Mouse (Mus musculus) mesoderm, embryonic 11.5 days (tissue): ENCODE data around the gene Sept10.

ENCODE experiments used
- DNase-seq: peaks from one replicate; pipeline ENCODE4 v3.0.0-alpha.2; 2012; ENCODE audit warnings: low read depth, low spot score

Gene Sept10

DNA sequence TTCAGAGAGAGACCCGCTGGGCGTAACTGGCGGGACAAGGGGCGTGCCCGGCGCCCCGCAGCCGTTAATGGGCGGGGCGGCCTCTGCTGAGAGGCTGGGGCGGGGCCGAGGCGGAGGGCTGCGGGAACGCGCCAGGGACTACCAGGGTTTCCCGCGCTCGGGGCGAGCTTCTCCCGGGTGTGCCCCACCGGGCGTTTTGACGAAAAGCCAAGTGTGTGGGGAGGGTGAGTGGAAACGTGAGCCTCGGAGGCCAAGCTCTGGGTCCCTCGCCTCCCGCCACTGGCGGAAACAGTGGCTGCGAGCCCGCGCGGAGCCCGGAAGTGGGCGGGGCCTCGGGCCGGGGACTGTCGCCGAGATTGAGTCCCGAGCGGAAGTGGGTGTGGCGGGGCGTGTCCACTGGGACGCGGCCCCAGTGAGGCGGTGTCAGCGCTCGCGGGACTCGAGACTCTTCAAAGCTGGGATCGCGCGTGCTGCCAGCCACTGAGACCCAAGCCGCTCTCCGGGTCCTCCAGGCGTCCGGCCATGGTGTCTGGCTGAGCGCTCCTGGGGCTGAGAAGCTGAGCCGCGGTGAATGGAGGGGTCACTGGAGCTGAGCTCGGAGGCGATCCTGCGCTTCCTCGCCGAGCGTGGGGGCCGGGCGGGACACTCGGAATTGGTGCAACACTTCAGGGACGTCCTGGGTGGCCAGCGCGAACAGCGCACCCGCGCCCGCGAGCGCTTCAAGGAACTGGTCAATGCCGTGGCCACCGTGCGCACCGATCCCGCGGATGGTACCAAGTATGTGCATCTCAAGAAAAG lies at the start of gene Sept10, which contains the start of gene Sowahc:
TSS of gene Sept10 (minus strand) at position 375 of the 798 bp plus-strand sequence.
TSS of gene Sowahc (plus strand) at position 481 of the 798 bp plus-strand sequence.
- DNase-seq: peak; percentile 95

DNA sequence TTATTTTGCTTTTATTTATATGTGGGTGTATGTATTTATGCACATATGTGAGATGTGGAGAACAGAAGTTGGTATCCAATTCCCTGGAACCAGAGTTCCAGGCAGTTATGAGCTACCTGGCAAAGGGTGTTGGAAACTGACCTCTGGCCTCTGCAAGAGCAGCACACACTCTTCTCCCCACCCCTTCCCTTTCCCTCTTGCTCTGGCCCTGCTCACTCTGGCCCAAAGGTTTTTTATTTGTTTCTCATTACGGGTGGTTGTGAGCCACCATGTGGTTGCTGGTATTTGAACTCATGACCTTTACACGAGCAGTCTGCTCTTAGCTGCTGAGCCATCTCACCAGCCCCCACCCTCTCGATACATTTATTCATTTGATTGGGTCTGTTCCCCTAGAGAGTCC lies 47.1 kb upstream of the Sept10 start:
- DNase-seq: no peak

DNA sequence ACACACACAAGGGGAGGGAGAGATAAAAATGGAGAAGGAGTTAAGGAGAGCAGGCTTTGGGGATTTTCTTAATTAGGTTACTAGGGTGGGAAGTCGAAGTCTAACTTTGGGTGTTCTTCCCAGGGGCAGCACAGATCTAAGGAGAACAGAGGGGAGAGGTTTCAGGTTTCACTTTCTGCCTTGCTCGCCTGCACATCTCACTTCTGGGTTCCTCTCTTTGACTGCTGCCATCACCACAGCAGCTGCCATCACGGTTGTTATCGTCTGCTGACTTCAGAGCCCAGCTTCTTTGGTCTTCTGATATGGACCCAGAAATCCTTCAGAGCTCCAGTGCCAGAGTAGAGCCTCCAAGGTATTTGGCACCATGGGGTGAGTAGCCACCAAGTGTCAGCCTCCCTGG lies 46.5 kb upstream of the Sept10 start:
- DNase-seq: no peak

DNA sequence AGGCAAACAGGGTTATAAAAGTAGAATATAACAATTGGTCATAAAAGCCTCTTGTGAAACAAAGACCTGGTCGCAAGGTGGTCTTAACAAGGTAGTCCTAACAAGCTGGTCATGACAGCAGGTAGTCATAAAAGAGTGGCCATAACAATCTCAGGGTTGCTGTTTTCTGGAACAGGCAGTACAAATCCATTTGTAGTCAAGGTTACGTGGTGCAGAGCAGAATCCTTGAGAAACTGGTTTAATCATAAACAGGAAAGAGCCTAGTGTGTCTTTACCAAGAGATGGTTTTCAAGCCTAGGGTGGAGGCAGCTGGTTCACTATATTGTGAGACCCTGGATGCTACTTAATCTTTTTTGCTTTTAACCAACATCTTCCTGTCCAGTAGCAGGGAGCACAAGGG lies 45.6 kb upstream of the Sept10 start:
- no peak for DNase-seq

DNA sequence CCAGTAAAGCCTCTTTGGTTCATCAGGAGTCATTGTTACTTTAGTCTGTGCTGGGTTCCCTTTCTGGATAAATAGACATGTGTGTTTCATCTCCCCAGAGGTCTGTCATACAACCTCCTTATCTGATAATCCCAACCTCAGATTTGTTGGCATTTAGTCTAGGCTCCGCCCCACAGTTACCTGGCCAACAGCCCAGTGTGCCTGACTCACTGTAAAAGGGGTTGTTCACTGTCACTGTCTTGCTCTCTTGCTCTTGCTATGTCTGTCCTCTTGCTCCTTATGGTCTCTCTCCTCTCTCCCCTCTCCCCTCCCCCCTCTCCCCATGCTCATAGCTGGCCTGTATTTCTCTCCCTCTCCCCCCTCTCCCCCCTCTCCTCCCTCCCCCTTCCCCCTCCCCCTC lies 44.5 kb upstream of the Sept10 start:
- no peak for DNase-seq

DNA sequence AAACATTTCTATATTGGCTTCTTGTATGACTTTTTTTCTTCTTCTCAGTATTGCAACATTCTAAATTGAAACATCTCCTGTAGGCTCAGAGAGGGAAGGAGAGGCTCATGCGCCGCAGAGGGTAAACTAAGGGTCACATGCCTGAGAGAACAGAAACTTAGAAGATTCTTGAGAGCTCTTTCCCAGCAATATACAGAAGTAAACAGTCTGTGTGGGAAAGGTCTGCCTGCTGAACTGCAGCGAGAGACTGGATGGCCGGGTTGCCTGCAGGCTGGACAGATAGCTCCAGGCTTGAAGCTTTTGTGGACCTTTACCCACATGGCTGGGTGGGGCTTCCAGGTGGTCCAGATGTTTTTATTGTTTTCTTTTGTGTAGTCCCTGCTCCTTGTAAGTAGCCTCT lies 44.0 kb upstream of the Sept10 start:
- no peak for DNase-seq

DNA sequence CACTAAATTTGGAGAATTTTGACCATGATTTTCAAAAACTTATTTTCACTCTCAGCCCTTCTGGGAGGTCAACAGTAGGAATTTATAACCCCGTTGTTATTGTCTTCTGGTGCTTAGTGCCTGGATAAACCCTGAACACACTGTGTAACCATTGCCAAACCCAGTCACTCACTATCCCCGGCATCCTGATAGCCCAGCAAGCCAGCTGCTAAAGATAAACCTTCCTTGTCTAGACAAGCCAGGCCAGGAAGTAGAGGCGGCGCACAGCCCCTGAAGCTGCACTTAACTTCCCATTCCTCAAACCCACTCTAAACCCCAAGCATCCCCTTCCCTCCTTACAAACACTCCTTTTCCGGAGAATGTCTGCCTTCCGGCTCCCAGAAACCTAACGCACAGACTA lies 43.4 kb upstream of the Sept10 start:
- DNase-seq: no peak

DNA sequence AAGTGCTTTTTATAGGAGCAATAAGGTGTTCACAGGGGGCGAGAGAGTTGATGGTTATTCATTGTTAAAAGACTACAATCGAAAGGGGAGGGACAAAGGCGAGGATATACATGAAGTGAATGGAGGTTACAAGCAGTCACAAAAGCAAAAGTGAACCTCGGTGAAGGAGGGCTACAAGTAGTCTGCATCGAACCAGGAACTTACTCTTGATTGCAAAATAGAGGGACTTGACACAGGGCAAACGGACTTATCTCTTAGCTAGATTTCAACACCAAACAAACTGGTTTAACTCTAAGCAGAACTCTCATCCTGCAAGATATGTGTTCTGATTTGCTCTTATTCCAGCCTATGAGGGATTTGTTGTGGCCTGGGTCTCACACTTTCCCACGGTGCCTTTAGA lies 41.3 kb upstream of the Sept10 start:
- DNase-seq: no peak

DNA sequence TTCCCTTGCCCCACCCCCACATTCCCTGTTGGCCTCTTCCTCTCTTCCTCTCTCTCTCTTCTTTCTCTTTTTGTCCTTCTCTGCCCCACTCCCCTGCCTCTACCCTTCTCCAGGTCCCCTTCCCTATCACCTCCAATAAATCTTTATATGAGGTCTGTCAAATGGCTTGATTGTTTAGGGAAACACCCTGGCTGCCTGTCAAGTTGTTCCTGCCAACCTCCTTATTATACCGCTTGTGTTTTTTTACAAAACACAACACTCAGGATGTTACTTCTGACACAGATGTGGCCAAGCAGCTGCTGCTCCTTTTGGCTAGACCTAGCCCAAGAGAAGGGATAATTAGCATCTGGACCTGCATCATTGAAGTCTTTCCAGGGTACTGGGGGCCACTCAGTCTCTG lies 40.4 kb upstream of the Sept10 start:
- DNase-seq: no peak

DNA sequence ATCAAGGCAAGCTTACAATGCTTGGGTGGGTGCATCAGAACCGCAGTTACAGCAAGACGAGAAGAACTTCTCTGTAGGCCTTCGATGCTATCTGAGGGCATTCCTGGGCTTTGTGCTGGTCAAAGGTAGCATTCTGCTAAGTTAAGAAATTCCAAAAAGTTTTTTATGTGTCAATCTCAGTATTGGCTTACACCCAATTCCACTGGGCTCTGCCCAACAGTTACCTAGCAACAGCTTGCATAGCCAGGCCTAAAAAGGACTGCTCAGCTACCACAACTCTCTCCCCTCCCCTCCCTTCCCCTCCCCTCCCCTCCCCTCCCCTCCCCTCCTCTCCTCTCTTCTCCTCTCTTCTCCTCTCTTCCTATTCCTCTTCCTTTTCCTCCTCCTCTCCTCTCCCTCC lies 40.0 kb upstream of the Sept10 start:
- DNase-seq: no peak

DNA sequence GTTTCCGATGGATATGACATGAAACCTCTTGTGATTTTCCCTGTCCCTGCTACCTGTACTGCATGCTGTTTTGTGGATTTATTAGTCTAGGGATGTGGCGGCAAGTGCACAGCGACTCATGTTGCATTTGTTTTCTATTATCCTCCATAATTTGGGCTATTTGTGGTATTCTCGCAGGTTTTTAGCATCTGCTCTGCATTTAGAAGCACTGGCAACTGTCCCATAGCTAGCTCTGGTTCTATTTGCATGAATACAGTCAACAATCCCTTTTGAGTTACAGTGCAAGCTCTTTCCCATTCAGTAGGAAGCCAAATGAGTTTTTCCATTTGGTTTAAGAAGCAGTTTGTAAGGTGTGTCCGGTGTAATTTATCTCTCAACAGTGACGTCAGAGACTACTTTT lies 37.9 kb upstream of the Sept10 start:
- no peak for DNase-seq

DNA sequence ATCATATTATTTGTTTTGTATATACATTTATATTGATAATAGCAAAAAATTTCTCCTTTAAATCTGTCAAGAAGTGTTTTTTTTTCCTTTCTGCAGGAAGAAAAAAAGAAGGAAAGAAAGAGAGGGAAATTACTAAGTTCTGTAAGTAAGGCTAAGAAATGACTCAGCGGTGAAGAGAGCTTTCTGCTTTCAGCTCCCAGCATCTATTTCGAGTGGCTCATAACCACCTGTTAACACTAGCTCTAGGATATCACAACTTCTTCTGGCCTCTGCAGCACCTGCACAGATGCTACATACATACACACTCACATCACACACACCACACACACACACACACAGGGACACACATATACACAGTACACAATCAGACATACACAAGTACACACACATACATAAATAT lies 34.9 kb upstream of the Sept10 start:
- DNase-seq: no peak

DNA sequence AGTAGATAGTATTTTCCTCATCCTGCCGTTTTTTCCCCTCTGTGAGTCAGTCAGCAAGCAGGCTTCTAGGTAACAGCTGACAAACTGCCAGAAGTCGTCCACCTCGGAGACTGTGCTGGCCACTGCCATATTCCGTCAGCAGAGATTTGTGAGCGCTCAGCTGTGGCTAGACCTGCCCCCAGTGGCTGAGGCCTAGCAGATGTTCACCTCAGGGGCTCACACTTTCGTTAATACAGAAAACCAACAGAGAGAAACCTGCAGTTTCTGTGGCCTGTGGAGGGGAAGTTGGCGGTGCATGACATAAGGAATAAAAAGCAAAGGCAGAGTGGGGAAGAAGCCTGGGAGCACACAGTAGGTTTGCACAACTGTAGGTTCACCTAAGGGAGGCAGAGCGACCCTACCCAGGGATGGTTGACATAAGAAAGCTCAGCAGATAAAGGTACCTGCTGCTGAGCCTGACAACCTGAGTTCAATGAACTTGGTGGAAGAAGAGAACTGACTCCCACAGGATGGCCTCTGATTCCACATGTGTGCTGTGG lies 32.0 kb upstream of the Sept10 start:
- no peak for DNase-seq

DNA sequence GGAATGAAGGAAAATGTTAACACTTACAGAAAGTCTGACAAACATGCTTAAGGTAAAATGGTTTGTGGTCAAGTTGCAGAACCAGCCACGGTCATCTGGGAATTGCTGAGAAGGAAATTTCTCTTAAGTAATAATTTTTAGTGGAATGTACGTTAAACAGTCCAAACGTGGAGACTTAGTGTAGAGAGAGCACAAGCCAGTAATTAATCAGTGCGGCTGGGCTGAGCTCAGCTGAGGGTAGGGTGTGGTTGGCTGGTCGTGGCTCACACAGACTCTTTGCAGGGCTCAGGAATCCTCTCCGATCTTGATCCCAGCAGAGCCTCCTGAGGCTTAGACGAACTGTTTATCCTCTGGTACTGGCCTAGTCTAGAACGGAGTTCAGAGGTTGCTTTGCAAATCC lies 30.7 kb upstream of the Sept10 start:
- DNase-seq: no peak

DNA sequence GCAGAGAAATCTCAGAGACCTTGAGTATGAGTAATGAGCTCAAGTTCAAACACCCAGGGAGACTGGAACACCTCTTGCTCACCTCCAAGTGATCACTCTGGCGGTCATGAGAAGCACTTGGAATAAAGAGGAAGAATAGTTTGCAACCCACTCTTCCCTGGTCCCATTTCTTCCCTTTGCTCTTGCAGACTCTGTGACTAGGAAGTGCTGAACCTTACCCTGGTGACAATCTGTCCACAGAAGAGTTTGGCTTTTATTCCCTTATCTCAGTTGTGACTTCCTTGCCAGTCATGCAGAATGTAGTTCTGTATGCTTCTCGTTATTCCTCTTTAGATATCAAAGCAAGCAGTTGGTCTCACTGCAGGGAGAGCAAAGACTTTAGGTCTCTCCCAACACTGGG lies 30.3 kb upstream of the Sept10 start:
- DNase-seq: no peak

DNA sequence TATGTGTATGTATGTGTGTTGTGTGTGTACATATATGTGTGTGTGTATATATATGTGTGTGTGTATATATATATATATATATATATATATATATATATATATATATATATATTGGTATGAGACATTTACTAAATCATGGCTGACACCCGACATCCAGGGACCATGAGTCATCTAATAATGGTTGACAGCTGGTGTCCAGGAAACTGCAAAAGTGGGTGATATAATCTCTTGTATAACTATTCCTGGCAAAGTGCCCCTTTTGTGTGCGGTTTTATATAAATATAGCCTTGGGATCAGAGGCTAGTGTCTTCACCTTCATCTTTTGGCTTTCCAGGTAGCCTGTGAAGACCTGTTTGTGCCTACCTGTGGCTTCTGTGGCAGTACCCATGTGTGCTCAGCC lies 29.0 kb upstream of the Sept10 start:
- DNase-seq: no peak

DNA sequence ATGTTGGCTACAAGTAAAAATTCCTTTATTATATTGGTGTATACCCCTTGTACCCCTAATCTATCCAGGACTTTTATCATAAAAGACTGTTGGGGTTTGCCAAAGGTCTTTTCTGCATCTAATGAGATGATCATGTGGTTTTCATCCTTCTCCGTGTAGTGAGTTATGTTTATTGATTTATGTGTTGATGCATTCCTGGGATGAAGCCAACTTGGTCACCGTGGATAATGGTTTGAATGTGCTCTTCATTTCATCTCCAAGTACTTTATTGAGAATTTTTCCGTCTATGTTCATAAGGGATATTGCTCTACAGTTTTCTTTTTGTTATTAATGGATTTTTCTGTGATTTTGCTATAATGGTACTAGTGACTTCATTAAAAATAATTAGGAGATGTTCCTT lies 27.9 kb upstream of the Sept10 start:
- DNase-seq: no peak

DNA sequence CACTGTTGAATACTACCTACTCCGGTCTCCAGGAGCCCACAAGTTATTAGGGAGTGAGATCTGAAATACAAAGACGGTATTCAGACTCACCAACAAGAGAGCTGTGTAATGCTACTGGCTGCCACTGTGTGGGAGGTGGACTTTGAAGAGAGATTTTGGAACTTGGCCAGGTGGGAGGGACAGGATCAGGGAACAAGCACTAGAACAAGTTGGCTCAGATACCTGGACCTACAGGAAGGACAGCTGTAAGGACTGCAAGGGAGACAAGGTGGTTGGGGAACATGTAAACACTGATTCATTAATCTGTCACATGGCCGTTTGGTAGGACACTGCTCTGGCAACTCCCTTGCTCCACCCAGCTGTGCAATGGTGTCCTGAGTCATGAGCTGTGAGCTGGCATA lies 19.5 kb upstream of the Sept10 start:
- no peak for DNase-seq

DNA sequence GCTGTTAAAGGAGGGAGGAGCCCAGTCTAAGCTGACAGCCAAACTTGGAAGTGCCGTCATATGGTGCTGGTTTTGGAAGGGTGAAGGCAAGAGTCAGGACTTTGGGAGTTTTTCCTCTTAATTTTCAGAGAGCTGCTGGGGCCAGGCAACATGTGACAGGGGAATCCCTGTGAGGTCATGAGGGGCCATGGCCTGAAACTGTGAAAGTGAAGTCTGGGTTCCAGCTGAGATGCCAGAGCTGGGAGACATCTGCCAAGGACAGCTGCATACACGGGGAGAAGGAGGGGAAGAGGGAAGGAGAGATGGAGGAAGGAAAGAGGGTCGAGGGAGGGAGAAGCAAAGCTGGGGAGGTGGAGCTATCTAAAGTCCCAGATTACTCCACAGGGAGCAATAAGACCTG lies 16.1 kb upstream of the Sept10 start:
- DNase-seq: no peak

DNA sequence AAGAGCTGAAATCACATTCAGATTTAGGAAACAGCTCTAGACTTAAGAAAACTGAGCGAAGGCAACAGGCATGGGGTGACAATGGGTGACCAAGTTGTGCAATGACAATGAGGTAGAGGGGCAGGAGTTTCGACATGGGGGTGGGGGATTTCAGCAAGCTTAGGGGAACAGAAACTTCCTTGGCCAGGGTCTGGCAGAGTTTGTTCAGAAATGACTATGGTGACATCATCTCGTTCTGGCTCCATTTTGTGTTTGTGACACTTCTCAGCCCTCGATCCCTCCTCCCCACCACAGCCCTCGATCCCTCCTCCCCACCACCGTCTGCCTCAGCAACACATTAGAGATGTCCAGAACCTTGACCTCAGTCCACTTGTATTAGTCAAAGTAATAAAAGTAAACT lies 14.8 kb upstream of the Sept10 start:
- no peak for DNase-seq

DNA sequence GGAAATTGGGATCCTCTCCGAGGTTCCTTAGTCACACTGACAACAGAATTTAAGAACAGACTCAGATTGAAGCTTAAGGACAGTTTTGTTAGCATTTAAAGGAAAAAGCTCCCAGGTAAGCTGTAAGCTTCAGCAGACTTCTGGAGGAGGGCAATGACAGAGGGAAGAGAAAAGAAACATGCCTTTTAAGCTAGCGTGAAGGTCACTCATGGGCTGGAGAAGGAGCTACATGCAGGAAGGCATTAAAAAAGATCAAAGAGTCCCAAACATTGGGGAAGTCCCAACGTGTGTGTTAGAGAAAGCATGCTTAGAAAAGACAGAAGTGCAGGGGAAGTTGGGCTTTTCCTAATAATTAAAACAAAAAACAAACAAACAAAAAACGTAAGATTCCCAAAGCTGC lies 14.2 kb upstream of the Sept10 start:
- no peak for DNase-seq

DNA sequence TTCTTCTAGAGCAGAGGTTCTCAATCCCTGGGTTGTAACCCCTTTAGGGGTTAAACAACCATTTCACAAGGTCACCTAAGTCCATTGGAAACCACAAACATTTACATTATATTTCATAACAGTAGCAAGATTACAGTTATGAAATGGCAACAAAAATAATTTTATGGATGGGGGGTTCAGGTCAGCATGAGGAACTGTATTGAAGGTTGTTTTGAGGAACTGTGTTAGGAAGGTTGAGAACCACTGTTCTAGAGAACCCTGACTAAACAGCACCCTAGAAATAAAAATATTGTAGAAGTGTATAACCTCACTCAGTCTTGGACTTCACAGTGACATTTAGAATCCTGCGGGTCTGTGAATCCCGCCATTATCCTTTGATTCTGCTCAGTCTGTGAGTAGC lies 13.6 kb upstream of the Sept10 start:
- DNase-seq: no peak

DNA sequence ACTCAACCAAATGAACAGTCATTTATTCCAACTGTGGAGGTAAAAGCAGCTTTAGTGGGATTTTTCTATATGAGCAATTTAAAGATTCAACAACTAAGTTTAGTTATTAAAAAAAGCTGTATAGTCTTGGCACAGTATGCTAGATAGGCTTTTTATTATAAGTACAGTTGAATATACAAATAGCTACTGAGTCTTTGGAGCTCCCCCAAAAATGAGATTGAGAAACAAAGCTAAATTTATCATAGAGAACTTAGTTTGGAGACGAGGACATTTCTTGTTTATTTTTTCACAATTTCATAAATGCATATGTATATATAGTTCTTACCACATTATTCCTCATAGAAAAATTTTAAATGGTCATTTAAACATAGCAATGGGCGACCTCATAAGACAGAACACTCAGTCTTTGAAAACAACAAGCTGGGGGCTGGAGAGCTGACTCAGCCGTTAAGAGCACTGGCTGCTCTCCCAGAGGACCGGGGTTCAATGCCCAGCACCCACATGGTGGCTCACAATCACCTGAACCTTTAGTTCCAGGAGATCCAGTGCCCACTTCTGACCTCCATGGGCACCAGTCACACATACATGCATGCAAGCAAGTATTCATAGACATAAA lies 7.7 kb upstream of the Sept10 start:
- DNase-seq: no peak
